Mouse (Mus musculus) kidney, adult 2 months (tissue): ENCODE data around the gene Cacnb4. TPM values are rescaled to one million over a fixed set of nuclear protein-coding genes. Genes with fewer than 3 reads are reported as not detected.

ENCODE experiments used
- DNase-seq: peaks from one replicate; pipeline ENCODE4 v3.0.0; 2021
- H3K27ac ChIP-seq: fragments of 200-500 bp; 2 replicates; pipeline ENCODE4 v1.5.1; 2012; ENCODE audit warnings: low read depth, low read length, control low read depth, inconsistent platforms; ENCODE audit not compliant: insufficient read depth
- H3K27me3 ChIP-seq: fragments of 200-500 bp; replicated peaks from 2 replicates; pipeline ENCODE4 v1.6.1; 2012; ENCODE audit warnings: mild to moderate bottlenecking, moderate library complexity, low read length, inconsistent platforms; ENCODE audit not compliant: control insufficient read depth, insufficient read depth
- H3K36me3 ChIP-seq: fragments of 200-500 bp; 2 replicates; pipeline ENCODE4 v1.6.1; 2012; ENCODE audit warnings: mild to moderate bottlenecking, moderate library complexity, low read length, inconsistent platforms; ENCODE audit not compliant: control insufficient read depth, insufficient read depth
- H3K4me1 ChIP-seq: fragments of 200-500 bp; 2 replicates; pipeline ENCODE4 v1.6.1; 2011; ENCODE audit warnings: low read length; ENCODE audit not compliant: control insufficient read depth, insufficient read depth
- H3K4me3 ChIP-seq: fragments of 200-500 bp; 2 replicates; pipeline ENCODE4 v1.5.1; 2011; ENCODE audit warnings: mild to moderate bottlenecking, low read depth, low read length, control low read depth; ENCODE audit not compliant: insufficient read depth
- CTCF ChIP-seq: fragments of 200-500 bp; conservative IDR thresholded peaks from 2 replicates; pipeline ENCODE4 v1.5.1; 2011; ENCODE audit warnings: low read depth, mild to moderate bottlenecking, control low read depth, low read length, moderate library complexity, mixed read lengths; ENCODE audit not compliant: insufficient read depth, insufficient read length
- POLR2A ChIP-seq: fragments of 200-500 bp; IDR thresholded peaks from one replicate; pipeline ENCODE4 v1.6.1; 2011; ENCODE audit warnings: low read depth, low read length, control low read depth
- WGBS: fragments of 180-500 bp; shearing (Covaris S2); methylation state at CpG from one replicate; pipeline ENCODE4 v1.1.7; 2018; 5-methylcytosine and 5-hydroxymethylcytosine counted together
- polyA plus RNA-seq: library from polyadenylated mRNA; depleted of rRNA; stranded (reverse); fragments of >200 nt; gene quantifications from 2 replicates; pipeline ENCODE4 v1.2.3, GENCODE M21; 2012

The Cacnb4 gene
- polyA plus RNA-seq, 1 experiment = 1.0 TPM

DNA sequence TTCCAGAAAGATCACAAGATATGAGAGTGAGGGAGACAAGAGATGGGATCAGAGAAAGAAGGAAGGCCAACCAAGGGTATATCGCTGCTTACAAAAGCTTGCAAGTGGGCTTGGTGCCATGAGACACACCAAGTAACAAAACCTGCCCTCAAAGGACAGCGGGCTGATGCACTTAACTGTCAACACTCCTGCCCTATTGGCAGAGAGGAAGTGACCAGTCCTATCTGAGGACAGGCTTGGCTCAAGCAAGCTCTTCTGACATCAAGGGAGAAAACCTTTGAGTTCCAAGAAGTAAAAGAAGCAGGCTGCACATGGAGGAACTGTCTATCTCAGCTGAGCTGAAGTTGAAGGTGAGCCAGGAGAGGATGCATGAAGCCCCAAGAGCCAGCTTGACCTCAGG is 100.1 kb downstream of the Cacnb4 start:
- peak; percentile 20 for DNase-seq
- WGBS = 73% methylated on average over 2 of the region's 2 CpGs
- Histone ChIP-seq H3K4me3 (no peak overlapping the region), H3K27ac (no peak overlapping the region), H3K36me3 (no peaks in the 10 kb centered on the region), H3K4me1 (peaks cover 19% of the 10 kb centered on the region), H3K27me3 (no peaks in the 10 kb centered on the region)
- TF ChIP-seq CTCF = no peak
- no peak for TF ChIP-seq POLR2A

DNA sequence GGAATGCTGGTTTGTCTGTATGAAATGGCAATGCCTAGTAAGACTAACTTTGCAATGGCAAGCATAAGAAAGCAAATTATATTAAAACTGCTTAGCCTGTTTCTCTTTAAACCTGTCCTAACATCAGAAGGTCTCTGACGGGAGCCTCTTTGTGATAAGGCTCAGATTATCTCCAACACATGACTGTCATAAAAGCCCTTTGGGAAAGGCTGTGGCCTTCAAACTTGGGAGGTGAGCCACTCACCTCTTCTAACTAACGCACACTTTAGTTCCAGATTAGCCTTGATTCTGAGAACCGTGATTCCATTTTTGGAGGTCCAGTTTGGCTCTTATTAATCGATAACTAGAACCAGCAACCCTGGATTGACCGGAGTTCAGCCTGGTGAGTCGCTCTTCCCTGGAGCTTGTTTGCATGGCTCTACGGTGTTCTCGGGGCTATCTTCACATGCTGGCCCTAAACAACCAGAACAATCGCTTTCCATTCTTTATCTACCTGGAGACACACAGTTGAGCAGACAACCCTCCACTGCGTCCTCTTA is 100.9 kb downstream of the Cacnb4 start:
- Histone ChIP-seq H3K27me3 (no peaks in the 10 kb centered on the region), H3K4me1 (peaks cover 19% of the 10 kb centered on the region), H3K4me3 (no peak overlapping the region), H3K36me3 (no peaks in the 10 kb centered on the region), H3K27ac (no peak overlapping the region)
- TF ChIP-seq CTCF = no peak
- TF ChIP-seq POLR2A = no peak
- peak; percentile 87 for DNase-seq
- 51% methylated on average over 10 of the region's 10 CpGs for WGBS

DNA sequence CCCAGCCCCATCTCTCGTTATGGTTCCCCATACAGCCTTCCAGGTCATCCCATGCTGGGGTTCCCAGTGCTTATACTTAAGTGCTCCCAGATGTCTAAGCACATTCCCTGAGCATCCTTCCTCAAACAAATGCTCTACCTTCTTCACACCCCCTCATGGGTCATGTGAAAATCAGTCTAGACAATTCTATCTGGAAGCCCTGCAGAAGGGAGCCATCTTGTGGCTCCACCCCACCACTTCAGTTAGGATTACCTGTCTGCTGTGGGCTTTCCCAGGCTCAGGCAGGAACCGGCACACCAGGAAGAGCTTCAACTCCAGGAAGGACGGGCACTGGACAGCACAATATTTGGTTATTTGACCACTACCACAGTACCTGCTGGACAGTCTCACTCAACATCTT is 101.7 kb downstream of the Cacnb4 start:
- WGBS = 90% methylated on average over 3 of the region's 3 CpGs
- H3K27me3 ChIP-seq = no peaks in the 10 kb centered on the region
- no peak overlapping the region for H3K4me3 ChIP-seq
- H3K4me1 ChIP-seq = peaks cover 14% of the 10 kb centered on the region
- no peak overlapping the region for H3K27ac ChIP-seq
- peak; percentile 31; the same call in 1 of the 2 replicates for TF ChIP-seq CTCF
- no peak for TF ChIP-seq POLR2A
- H3K36me3 ChIP-seq = no peaks in the 10 kb centered on the region
- DNase-seq = no peak

DNA sequence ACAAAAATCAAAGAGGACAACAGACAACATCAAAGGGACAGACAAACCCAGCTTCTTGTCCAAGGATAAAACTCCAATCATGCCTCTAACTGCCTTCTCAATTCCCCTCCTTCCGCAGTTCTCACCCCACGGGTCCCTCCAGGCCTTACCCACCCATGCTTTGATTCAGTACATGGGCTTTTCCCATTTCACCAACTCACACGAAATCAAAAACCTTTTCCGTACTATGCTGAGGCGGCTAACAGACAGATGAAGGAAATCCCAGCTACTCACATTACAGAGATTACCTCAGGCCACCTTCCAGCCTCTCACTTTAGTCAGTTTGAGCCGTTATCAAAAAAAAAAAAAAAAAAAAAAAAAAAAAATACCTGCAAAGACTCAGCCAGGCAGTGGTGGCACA is 104.4 kb downstream of the Cacnb4 start:
- WGBS = 79% methylated on average over 6 of the region's 6 CpGs
- no peak for DNase-seq
- Histone ChIP-seq H3K36me3 (no peaks in the 10 kb centered on the region), H3K4me3 (no peak overlapping the region), H3K4me1 (peaks cover 7% of the 10 kb centered on the region), H3K27me3 (no peaks in the 10 kb centered on the region), H3K27ac (no peak overlapping the region)
- TF ChIP-seq POLR2A = no peak
- no peak for TF ChIP-seq CTCF

DNA sequence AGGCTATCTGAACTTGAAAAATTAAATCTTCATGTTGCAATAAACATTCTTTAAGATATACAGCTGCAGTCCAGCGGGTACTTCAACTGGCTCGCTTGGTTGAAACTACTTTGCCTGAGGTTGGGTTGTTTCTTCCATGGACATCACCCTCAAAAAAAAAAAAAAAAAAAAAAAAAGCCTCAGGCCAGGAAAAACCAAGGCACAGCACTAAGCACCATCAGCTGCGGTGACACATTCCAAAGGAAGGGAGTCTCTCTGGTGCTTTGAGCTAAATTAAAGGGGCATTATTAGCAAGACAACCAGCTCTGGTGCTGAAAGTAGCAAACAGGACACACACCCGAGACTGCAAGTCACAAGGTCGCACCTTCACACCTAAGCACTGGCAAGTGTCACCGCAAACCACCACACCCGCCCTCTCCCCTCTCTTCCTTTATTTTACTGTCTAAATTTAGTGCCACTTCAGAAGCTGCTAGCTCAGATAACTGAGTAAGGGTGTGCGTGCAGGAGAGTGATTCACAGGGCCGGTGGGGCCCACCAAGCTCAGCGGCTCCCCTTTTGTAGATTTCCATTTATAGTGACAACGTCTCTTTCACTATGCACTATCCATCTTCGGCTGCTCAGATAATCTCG is 105.2 kb downstream of the Cacnb4 start:
- no peak for DNase-seq
- H3K27ac ChIP-seq = no peak overlapping the region
- no peak overlapping the region for H3K4me3 ChIP-seq
- TF ChIP-seq POLR2A (no peak), CTCF (no peak)
- H3K27me3 ChIP-seq = no peaks in the 10 kb centered on the region
- WGBS = 51% methylated on average over 13 of the region's 13 CpGs
- peaks cover 4% of the 10 kb centered on the region for H3K4me1 ChIP-seq
- H3K36me3 ChIP-seq = no peaks in the 10 kb centered on the region

DNA sequence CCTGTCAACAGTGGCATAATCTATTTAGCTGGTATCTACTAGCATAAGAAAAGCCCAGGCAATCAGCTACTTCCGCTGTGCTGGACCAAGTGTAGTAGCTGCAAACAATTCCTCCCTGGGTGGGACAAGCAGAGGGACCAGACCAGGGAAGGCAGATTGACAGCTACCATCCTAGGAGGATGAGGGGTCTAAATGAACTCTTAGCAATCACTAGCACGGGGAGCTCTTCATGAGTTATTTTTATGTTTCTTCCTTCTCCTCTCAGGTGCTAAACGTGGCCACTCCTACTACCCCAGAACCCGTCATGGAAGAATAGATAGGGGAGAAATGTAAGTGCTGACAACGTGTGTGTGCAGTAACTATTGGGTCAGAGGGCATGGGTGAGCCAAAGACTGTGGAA is 105.8 kb downstream of the Cacnb4 start:
- DNase-seq = no peak
- TF ChIP-seq CTCF = no peak
- no peak for TF ChIP-seq POLR2A
- H3K4me3 ChIP-seq = no peak overlapping the region
- no peak overlapping the region for H3K27ac ChIP-seq
- H3K27me3 ChIP-seq = no peaks in the 10 kb centered on the region
- H3K4me1 ChIP-seq = no peaks in the 10 kb centered on the region
- H3K36me3 ChIP-seq = no peaks in the 10 kb centered on the region
- 60% methylated on average over 5 of the region's 5 CpGs for WGBS

DNA sequence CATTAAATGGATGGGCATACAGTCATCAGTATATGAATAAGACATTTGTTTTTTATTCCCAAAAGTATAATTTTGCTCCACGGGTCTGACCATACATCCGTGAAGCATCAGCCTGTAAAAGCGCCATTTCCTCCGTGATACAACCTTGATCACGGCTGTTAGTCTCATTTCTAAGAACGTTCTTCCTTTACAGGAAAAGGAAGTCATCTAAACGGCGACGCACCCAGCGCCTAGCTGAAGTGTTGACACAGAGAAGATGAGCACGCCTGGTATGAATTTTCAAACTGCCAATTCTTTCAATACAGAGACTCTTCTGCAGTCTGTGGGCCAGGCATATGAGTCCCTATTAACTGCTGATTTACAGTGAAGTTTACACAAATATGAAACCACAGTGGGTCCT is 106.5 kb downstream of the Cacnb4 start:
- WGBS = 65% methylated on average over 11 of the region's 11 CpGs
- Histone ChIP-seq H3K4me3 (no peak overlapping the region), H3K27ac (no peak overlapping the region), H3K27me3 (no peaks in the 10 kb centered on the region), H3K36me3 (no peaks in the 10 kb centered on the region), H3K4me1 (no peaks in the 10 kb centered on the region)
- no peak for TF ChIP-seq POLR2A
- TF ChIP-seq CTCF = no peak
- no peak for DNase-seq
